Mouse (Mus musculus): ENCODE measurements around the gene Stk32c. TPM values are rescaled to one million over a fixed set of nuclear protein-coding genes. Genes with fewer than 3 reads are reported as not detected.

Gene Stk32c
- polyA plus RNA-seq, 1 experiment from 2014 or later: 0.11 TPM

GRCm38 (mm10) chr7:139078181-139078580 lies 134.9 kb downstream of the Stk32c start:
- Histone ChIP-seq H3K9me3 (ENCODE audit: control insufficient read depth, low read length) (no peaks in the 10 kb centered on the region), H3K27ac (replicated peaks; ENCODE audit: low read depth, low read length) (no peak overlapping the region), H3K9ac (ENCODE audit: low read depth, low read length) (no peak overlapping the region), H3K4me2 (ENCODE audit: low read depth, low read length) (no peak overlapping the region), H3K36me3 (ENCODE audit: control insufficient read depth, insufficient read depth, low read length) (no peaks in the 10 kb centered on the region), H3K4me3 (ENCODE audit: low read depth, low read length) (no peak overlapping the region), H3K27me3 (replicated peaks; ENCODE audit: control insufficient read depth, insufficient read depth, low read length) (no peaks in the 10 kb centered on the region), H3K4me1 (ENCODE audit: control insufficient read depth, insufficient read depth, low read length) (peaks cover 15% of the 10 kb centered on the region)
- DNase-seq (ENCODE audit: low spot score) (peak; percentile 79), ATAC-seq (ENCODE audit: low read depth) (peak; percentile 28; the same call in 1 of the 2 replicates)
- whole genome bisulfite sequencing: 53% methylated on average over 6 of the region's 6 CpGs

- Histone ChIP-seq H3K27me3 (replicated peaks; ENCODE audit: control insufficient read depth, insufficient read depth, low read length) (no peaks in the 10 kb centered on the region), H3K4me1 (ENCODE audit: control insufficient read depth, insufficient read depth, low read length) (peaks cover 15% of the 10 kb centered on the region), H3K9ac (ENCODE audit: low read depth, low read length) (no peak overlapping the region), H3K27ac (replicated peaks; ENCODE audit: low read depth, low read length) (0 out of 2 replicates have a peak overlapping the region, but pooled peaks have one; percentile 22), H3K9me3 (ENCODE audit: control insufficient read depth, low read length) (no peaks in the 10 kb centered on the region), H3K36me3 (ENCODE audit: control insufficient read depth, insufficient read depth, low read length) (no peaks in the 10 kb centered on the region), H3K4me3 (ENCODE audit: low read depth, low read length) (no peak overlapping the region), H3K4me2 (ENCODE audit: low read depth, low read length) (no peak overlapping the region)
- DNase-seq (ENCODE audit: low spot score) (peak; percentile 81), ATAC-seq (ENCODE audit: low read depth) (peak; percentile 65)
- WGBS: 11% methylated on average over 7 of the region's 7 CpGs
These were observed 135.8 kb downstream of the Stk32c start for GRCm38 (mm10) chr7:139077283-139077682.

GRCm38 (mm10) chr7:139075054-139075794 lies 137.9 kb downstream of the Stk32c start:
- Histone ChIP-seq H3K27me3 (replicated peaks; ENCODE audit: control insufficient read depth, insufficient read depth, low read length) (no peaks in the 10 kb centered on the region), H3K36me3 (ENCODE audit: control insufficient read depth, insufficient read depth, low read length) (no peaks in the 10 kb centered on the region), H3K27ac (replicated peaks; ENCODE audit: low read depth, low read length) (no peak overlapping the region), H3K4me2 (ENCODE audit: low read depth, low read length) (no peak overlapping the region), H3K9me3 (ENCODE audit: control insufficient read depth, low read length) (no peaks in the 10 kb centered on the region), H3K9ac (ENCODE audit: low read depth, low read length) (no peak overlapping the region), H3K4me1 (ENCODE audit: control insufficient read depth, insufficient read depth, low read length) (peaks cover 15% of the 10 kb centered on the region), H3K4me3 (ENCODE audit: low read depth, low read length) (no peak overlapping the region)
- DNase-seq (ENCODE audit: low spot score) (peak; percentile 57), ATAC-seq (ENCODE audit: low read depth) (peak; percentile 62; the same call in 1 of the 2 replicates)
- WGBS: 40% methylated on average over 14 of the region's 14 CpGs

GRCm38 (mm10) chr7:139074189-139074588 lies 138.9 kb downstream of the Stk32c start:
- Histone ChIP-seq H3K27ac (replicated peaks; ENCODE audit: low read depth, low read length) (no peak overlapping the region), H3K9me3 (ENCODE audit: control insufficient read depth, low read length) (no peaks in the 10 kb centered on the region), H3K9ac (ENCODE audit: low read depth, low read length) (no peak overlapping the region), H3K27me3 (replicated peaks; ENCODE audit: control insufficient read depth, insufficient read depth, low read length) (no peaks in the 10 kb centered on the region), H3K4me1 (ENCODE audit: control insufficient read depth, insufficient read depth, low read length) (peaks cover 14% of the 10 kb centered on the region), H3K4me3 (ENCODE audit: low read depth, low read length) (no peak overlapping the region), H3K36me3 (ENCODE audit: control insufficient read depth, insufficient read depth, low read length) (no peaks in the 10 kb centered on the region), H3K4me2 (ENCODE audit: low read depth, low read length) (no peak overlapping the region)
- ATAC-seq (ENCODE audit: low read depth) (no peak), DNase-seq (ENCODE audit: low spot score) (no peak)
- WGBS: 45% methylated on average over 6 of the region's 6 CpGs

GRCm38 (mm10) chr7:139068182-139068623 lies 144.9 kb downstream of the Stk32c start:
- WGBS: 0% methylated on average over 2 of the region's 2 CpGs
- no peak overlapping the region for H3K27ac ChIP-seq (replicated peaks; ENCODE audit: low read depth, low read length)

GRCm38 (mm10) chr7:139063406-139063805 lies 149.7 kb downstream of the Stk32c start:
- Histone ChIP-seq H3K4me1 (ENCODE audit: control insufficient read depth, insufficient read depth, low read length) (no peaks in the 10 kb centered on the region), H3K27me3 (replicated peaks; ENCODE audit: control insufficient read depth, insufficient read depth, low read length) (0 out of 2 replicates have a peak, but pooled peaks cover 3% of the 10 kb centered on the region), H3K27ac (replicated peaks; ENCODE audit: low read depth, low read length) (no peak overlapping the region), H3K36me3 (ENCODE audit: control insufficient read depth, insufficient read depth, low read length) (no peaks in the 10 kb centered on the region), H3K4me3 (ENCODE audit: low read depth, low read length) (no peak overlapping the region), H3K9ac (ENCODE audit: low read depth, low read length) (no peak overlapping the region), H3K9me3 (ENCODE audit: control insufficient read depth, low read length) (no peaks in the 10 kb centered on the region), H3K4me2 (ENCODE audit: low read depth, low read length) (no peak overlapping the region)
- DNase-seq (ENCODE audit: low spot score) (no peak), ATAC-seq (ENCODE audit: low read depth) (no peak)
- 46% methylated on average over 4 of the region's 4 CpGs for WGBS

More at GRCm38 (mm10) chr7:139068182-139068623, 144.9 kb downstream of the Stk32c start:
- no peaks in the 10 kb centered on the region for H3K4me1 ChIP-seq (ENCODE audit: control insufficient read depth, insufficient read depth, low read length)
- H3K4me3 ChIP-seq (ENCODE audit: low read depth, low read length): no peak overlapping the region
- no peak overlapping the region for H3K4me2 ChIP-seq (ENCODE audit: low read depth, low read length)
- no peaks in the 10 kb centered on the region for H3K36me3 ChIP-seq (ENCODE audit: control insufficient read depth, insufficient read depth, low read length)
- DNase-seq (ENCODE audit: low spot score) (peak; percentile 82), ATAC-seq (ENCODE audit: low read depth) (peak; percentile 80)
- H3K9ac ChIP-seq (ENCODE audit: low read depth, low read length): no peak overlapping the region
- H3K27me3 ChIP-seq (replicated peaks; ENCODE audit: control insufficient read depth, insufficient read depth, low read length): 0 out of 2 replicates have a peak, but pooled peaks cover 3% of the 10 kb centered on the region
- no peaks in the 10 kb centered on the region for H3K9me3 ChIP-seq (ENCODE audit: control insufficient read depth, low read length)

Other genes starting within 250 kb of the Stk32c start
- gene Dpysl4, start 127.3 kb downstream of the Stk32c start, polyA plus RNA-seq (2014; fragmentation: Nextera tagmentation; extraction: Ambion mirVana): 19.8 and 28.3 TPM in 2 replicates
- gene Lrrc27, start 319 bp downstream of the Stk32c start, polyA plus RNA-seq (2014; fragmentation: Nextera tagmentation; extraction: Ambion mirVana): 3.2 and 3.3 TPM in 2 replicates
- 11.0 and 11.6 TPM in 2 replicates for gene Pwwp2b, start 35.2 kb upstream of the Stk32c start, polyA plus RNA-seq (2014; fragmentation: Nextera tagmentation; extraction: Ambion mirVana)
- gene Inpp5a, start 175.8 kb upstream of the Stk32c start, polyA plus RNA-seq (2014; fragmentation: Nextera tagmentation; extraction: Ambion mirVana): 39.3 and 41.6 TPM in 2 replicates

Data from embryonic facial prominence, embryonic 14.5 days (tissue).